Mouse (Mus musculus): ENCODE data around the gene Olfr397. TPM values are rescaled to one million over a fixed set of nuclear protein-coding genes. Genes with fewer than 3 reads are reported as not detected.

Olfr397 gene
- total RNA-seq (2023): not detected

DNA sequence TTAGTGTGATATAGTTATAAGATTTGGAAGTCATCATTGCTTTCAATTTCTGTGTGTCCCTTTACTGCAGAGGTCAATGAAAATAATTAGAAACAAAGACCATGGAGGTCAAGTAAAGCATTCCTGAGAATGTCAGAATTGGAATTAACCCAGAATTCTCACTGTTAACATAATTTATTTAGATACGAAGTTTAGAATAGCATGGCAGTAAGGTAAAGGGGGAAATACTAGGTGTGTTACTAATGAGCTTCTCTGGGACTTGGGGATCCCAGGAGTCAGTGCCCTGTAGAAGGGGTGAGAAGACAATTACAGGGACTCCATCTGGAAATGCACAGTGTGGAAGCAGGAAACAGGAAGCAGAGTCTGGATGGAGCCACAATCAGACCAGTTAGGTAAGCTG is at the start of gene Olfr397:
Gene Olfr397 (plus strand): TSS at position 301 of the 400 bp plus-strand sequence.

DNA sequence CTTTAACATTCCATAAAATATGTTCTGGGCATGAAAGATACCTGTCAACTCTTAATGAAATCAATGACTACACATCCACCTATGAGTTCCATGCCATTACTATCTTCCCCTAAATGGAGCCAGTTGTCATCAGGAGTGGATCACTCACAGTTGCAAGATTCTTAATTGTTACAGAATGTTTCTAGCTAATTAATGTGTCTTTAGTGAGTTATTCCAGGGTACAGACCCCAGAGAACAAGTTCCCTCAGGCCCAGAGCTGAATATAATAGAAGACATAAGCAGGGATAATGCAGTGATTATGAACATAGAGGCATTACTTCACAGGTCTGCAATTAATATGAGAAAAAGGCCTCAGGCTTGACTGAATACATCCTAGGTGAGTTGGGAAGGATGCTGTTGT is 24.2 kb upstream of the Olfr397 start, which contains the start of gene Olfr23:
Gene Olfr23 (plus strand): TSS at position 301 of the 400 bp plus-strand sequence.

DNA sequence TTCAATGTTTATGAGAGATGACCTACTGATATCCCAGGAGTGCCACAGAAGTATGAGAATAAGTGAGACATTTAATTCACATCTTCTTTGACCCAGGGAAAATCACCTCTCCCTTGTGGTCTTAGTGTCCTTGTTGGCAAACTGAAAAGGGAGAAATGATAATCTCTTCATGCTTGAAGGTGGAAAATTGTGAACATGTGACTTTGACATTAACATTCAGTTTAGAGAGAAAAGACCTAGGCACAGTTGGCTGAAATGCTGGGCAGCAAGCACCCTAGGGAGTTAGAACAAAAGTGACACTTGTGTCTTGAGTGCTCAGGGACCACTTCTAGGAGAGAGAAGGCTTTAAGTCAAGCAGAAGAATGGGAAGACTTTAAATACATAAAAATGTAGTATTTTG is 29.7 kb downstream of the Olfr397 start, which contains the start of gene Olfr398:
Gene Olfr398 (minus strand): TSS at position 101 of the 400 bp plus-strand sequence.

Other genes with a start within 250 kb of the Olfr397 start
- gene Olfr389, start 180.1 kb upstream of the Olfr397 start, total RNA-seq (2023): not detected
- not detected for gene Olfr390, start 177.9 kb upstream of the Olfr397 start, total RNA-seq (2023)
- not detected for gene Olfr391-ps, start 157.8 kb upstream of the Olfr397 start, total RNA-seq (2023)
- not detected for gene Olfr392, start 143.8 kb upstream of the Olfr397 start, total RNA-seq (2023)
- gene Olfr393, start 109.4 kb upstream of the Olfr397 start, total RNA-seq (2023): not detected
- gene Olfr394, start 70.0 kb upstream of the Olfr397 start, total RNA-seq (2023): not detected
- gene Olfr395, start 51.5 kb upstream of the Olfr397 start, total RNA-seq (2023): not detected
- not detected for gene Olfr23, start 24.1 kb upstream of the Olfr397 start, total RNA-seq (2023)
- not detected for gene Olfr398, start 29.6 kb downstream of the Olfr397 start, total RNA-seq (2023)
- gene Olfr139, start 95.7 kb downstream of the Olfr397 start, total RNA-seq (2023): not detected
- not detected for gene Olfr399, start 95.8 kb downstream of the Olfr397 start, total RNA-seq (2023)
- not detected for gene Zfp616, start 109.1 kb downstream of the Olfr397 start, total RNA-seq (2023)
- gene Olfr401, start 152.9 kb downstream of the Olfr397 start, total RNA-seq (2023): not detected
- not detected for gene Olfr402, start 192.7 kb downstream of the Olfr397 start, total RNA-seq (2023)
- not detected for gene Olfr403, start 225.4 kb downstream of the Olfr397 start, total RNA-seq (2023)

Data from monocyte, adult 59 days (primary cell).